Mouse (Mus musculus): Measurements from ENCODE around the gene Olfr1269. TPM values are rescaled to one million over a fixed set of nuclear protein-coding genes. Genes with fewer than 3 reads are reported as not detected.

Olfr1269 gene
- total RNA-seq (2014; rRNA removed), result not detected in 2 replicates
- not detected in 2 replicates for polyA plus RNA-seq (2015; fragmentation: Nextera tagmentation; extraction: Ambion mirVana)

- Histone ChIP-seq H3K27me3 (ENCODE audit: insufficient read depth, low read length) (no peaks in the 10 kb centered on the region), H3K9ac (no peak within 1 kb of the TSS), H3K36me3 (ENCODE audit: insufficient read depth) (no peaks in the 10 kb centered on the region), H3K27ac (ENCODE audit: low read depth, low read length) (no peak within 1 kb of the TSS), H3K4me3 (ENCODE audit: low read depth, low read length) (no peak within 1 kb of the TSS), H3K9me3 (ENCODE audit: low read length) (no peaks in the 10 kb centered on the region), H3K4me1 (ENCODE audit: insufficient read depth) (no peaks in the 10 kb centered on the region), H3K4me2 (ENCODE audit: low read depth) (no peak within 1 kb of the TSS)
- no peak for DNase-seq
- no peak for ATAC-seq
- no peak for TF ChIP-seq CTCF (IDR thresholded peaks at IDR 0.05; ENCODE audit: low read depth)
- WGBS, result 93% methylated on average over 1 of the region's 1 CpGs
Measured at GRCm38 (mm10) chr2:90121312-90121711, at the start of gene Olfr1269. Gene Olfr1269, minus strand, starts transcription at chr2:90121412.

GRCm38 (mm10) chr2:90153916-90154315, 32.7 kb upstream of the Olfr1269 start:
- Histone ChIP-seq H3K27ac (ENCODE audit: low read depth, low read length) (no peak overlapping the region), H3K4me2 (ENCODE audit: low read depth) (no peak overlapping the region), H3K4me1 (ENCODE audit: insufficient read depth) (no peaks in the 10 kb centered on the region), H3K4me3 (ENCODE audit: low read depth, low read length) (no peak overlapping the region), H3K27me3 (ENCODE audit: insufficient read depth, low read length) (no peaks in the 10 kb centered on the region), H3K36me3 (ENCODE audit: insufficient read depth) (no peaks in the 10 kb centered on the region), H3K9ac (no peak overlapping the region), H3K9me3 (ENCODE audit: low read length) (no peaks in the 10 kb centered on the region)
- no peak for DNase-seq
- no peak for TF ChIP-seq CTCF (IDR thresholded peaks at IDR 0.05; ENCODE audit: low read depth)
- no peak for ATAC-seq
- 91% methylated on average over 9 of the region's 9 CpGs for WGBS

DNA sequence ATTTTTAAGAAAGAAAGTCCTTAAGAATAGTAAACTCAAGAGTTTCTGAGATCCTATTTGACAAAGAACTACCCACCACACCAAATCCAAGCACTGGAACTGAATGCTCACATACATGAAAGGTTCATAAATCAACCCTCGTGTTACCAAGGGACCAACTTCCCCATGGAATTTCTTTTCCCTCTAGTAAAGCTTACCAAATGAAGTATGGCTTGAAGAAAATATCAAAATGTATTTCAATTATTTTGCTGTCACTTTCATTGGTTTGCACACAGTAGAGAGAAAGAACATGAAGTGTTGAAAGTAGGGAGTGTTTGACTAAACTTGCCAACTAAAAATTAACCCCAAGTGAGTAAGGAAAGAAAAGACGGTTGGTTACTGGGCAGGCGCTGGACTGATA, 31.8 kb upstream of the Olfr1269 start, which contains the start of gene Olfr1270:
Gene Olfr1270 (minus strand): TSS at position 101 of the 400 bp plus-strand sequence.
- no peaks in the 10 kb centered on the region for H3K9me3 ChIP-seq (ENCODE audit: low read length)
- H3K4me1 ChIP-seq (ENCODE audit: insufficient read depth), result no peaks in the 10 kb centered on the region
- no peak for TF ChIP-seq CTCF (IDR thresholded peaks at IDR 0.05; ENCODE audit: low read depth)
- no peak for ATAC-seq
- no peak for DNase-seq
- no peaks in the 10 kb centered on the region for H3K36me3 ChIP-seq (ENCODE audit: insufficient read depth)
- H3K4me3 ChIP-seq (ENCODE audit: low read depth, low read length), result no peak within 1 kb of the TSS
- H3K9ac ChIP-seq, result no peak within 1 kb of the TSS
- WGBS, result 88% methylated on average over 3 of the region's 3 CpGs
- H3K27ac ChIP-seq (ENCODE audit: low read depth, low read length), result no peak within 1 kb of the TSS
- no peak within 1 kb of the TSS for H3K4me2 ChIP-seq (ENCODE audit: low read depth)
- no peaks in the 10 kb centered on the region for H3K27me3 ChIP-seq (ENCODE audit: insufficient read depth, low read length)

GRCm38 (mm10) chr2:90142196-90142595, 21.0 kb upstream of the Olfr1269 start, which contains the start of gene Olfr32:
Gene Olfr32, minus strand, starts transcription at chr2:90142296.
- Histone ChIP-seq H3K9ac (no peak within 1 kb of the TSS), H3K4me1 (ENCODE audit: insufficient read depth) (no peaks in the 10 kb centered on the region), H3K27me3 (ENCODE audit: insufficient read depth, low read length) (no peaks in the 10 kb centered on the region), H3K4me3 (ENCODE audit: low read depth, low read length) (no peak within 1 kb of the TSS), H3K27ac (ENCODE audit: low read depth, low read length) (no peak within 1 kb of the TSS), H3K36me3 (ENCODE audit: insufficient read depth) (no peaks in the 10 kb centered on the region), H3K4me2 (ENCODE audit: low read depth) (no peak within 1 kb of the TSS), H3K9me3 (ENCODE audit: low read length) (no peaks in the 10 kb centered on the region)
- ATAC-seq (no peak), DNase-seq (no peak)
- no peak for TF ChIP-seq CTCF (IDR thresholded peaks at IDR 0.05; ENCODE audit: low read depth)

DNA sequence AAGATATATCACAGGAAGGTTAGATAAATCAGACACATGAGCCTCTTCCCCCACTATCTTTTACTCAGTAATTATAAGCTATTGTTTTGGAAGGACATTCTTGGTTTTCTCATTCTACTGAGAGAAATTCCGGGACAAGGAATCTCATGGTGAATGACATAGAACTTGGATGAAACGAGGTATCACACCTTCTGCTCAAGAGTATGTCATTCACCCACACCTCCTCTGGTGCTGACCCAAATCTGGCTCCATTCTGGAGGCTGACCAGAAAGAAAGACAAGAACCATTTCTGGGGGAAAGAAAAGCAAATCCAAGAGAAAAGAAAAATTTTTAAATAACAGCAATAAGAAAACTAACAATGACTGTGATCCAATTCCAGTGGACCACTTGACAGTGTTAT, 51.1 kb downstream of the Olfr1269 start:
- no peak for TF ChIP-seq CTCF (IDR thresholded peaks at IDR 0.05; ENCODE audit: low read depth)
- DNase-seq (no peak), ATAC-seq (no peak)
- H3K4me2 ChIP-seq (ENCODE audit: low read depth), result no peak overlapping the region
- no peak overlapping the region for H3K4me3 ChIP-seq (ENCODE audit: low read depth, low read length)
- no peak overlapping the region for H3K27ac ChIP-seq (ENCODE audit: low read depth, low read length)
- 68% methylated on average over 2 of the region's 2 CpGs for WGBS
- H3K27me3 ChIP-seq (ENCODE audit: insufficient read depth, low read length), result no peaks in the 10 kb centered on the region
- no peaks in the 10 kb centered on the region for H3K4me1 ChIP-seq (ENCODE audit: insufficient read depth)
- no peak overlapping the region for H3K9ac ChIP-seq
- no peaks in the 10 kb centered on the region; the same call in 1 of the 2 replicates for H3K9me3 ChIP-seq (ENCODE audit: low read length)
- H3K36me3 ChIP-seq (ENCODE audit: insufficient read depth), result no peaks in the 10 kb centered on the region

Other genes starting within 250 kb of the Olfr1269 start
- gene Olfr1257, start 243.0 kb downstream of the Olfr1269 start, total RNA-seq (2014; rRNA removed), result not detected in 2 replicates
- gene Olfr1257, start 243.0 kb downstream of the Olfr1269 start, polyA plus RNA-seq (2015; fragmentation: Nextera tagmentation; extraction: Ambion mirVana), result not detected in 2 replicates
- gene Olfr1258, start 194.1 kb downstream of the Olfr1269 start, total RNA-seq (2014; rRNA removed), result not detected in 2 replicates
- not detected in 2 replicates for gene Olfr1258, start 194.1 kb downstream of the Olfr1269 start, polyA plus RNA-seq (2015; fragmentation: Nextera tagmentation; extraction: Ambion mirVana)
- not detected in 2 replicates for gene Olfr1259, start 172.7 kb downstream of the Olfr1269 start, total RNA-seq (2014; rRNA removed)
- not detected in 2 replicates for gene Olfr1259, start 172.7 kb downstream of the Olfr1269 start, polyA plus RNA-seq (2015; fragmentation: Nextera tagmentation; extraction: Ambion mirVana)
- not detected in 2 replicates for gene Olfr1260, start 147.1 kb downstream of the Olfr1269 start, total RNA-seq (2014; rRNA removed)
- not detected in 2 replicates for gene Olfr1260, start 147.1 kb downstream of the Olfr1269 start, polyA plus RNA-seq (2015; fragmentation: Nextera tagmentation; extraction: Ambion mirVana)
- gene Olfr1261, start 130.2 kb downstream of the Olfr1269 start, total RNA-seq (2014; rRNA removed), result not detected in 2 replicates
- gene Olfr1261, start 130.2 kb downstream of the Olfr1269 start, polyA plus RNA-seq (2015; fragmentation: Nextera tagmentation; extraction: Ambion mirVana), result not detected in 2 replicates
- not detected in 2 replicates for gene Olfr1262, start 121.3 kb downstream of the Olfr1269 start, total RNA-seq (2014; rRNA removed)
- gene Olfr1262, start 121.3 kb downstream of the Olfr1269 start, polyA plus RNA-seq (2015; fragmentation: Nextera tagmentation; extraction: Ambion mirVana), result not detected in 2 replicates
- not detected in 2 replicates for gene Olfr1263, start 109.3 kb downstream of the Olfr1269 start, total RNA-seq (2014; rRNA removed)
- not detected in 2 replicates for gene Olfr1263, start 109.3 kb downstream of the Olfr1269 start, polyA plus RNA-seq (2015; fragmentation: Nextera tagmentation; extraction: Ambion mirVana)
- gene Olfr1264, start 95.8 kb downstream of the Olfr1269 start, total RNA-seq (2014; rRNA removed), result not detected in 2 replicates
- gene Olfr1264, start 95.8 kb downstream of the Olfr1269 start, polyA plus RNA-seq (2015; fragmentation: Nextera tagmentation; extraction: Ambion mirVana), result not detected in 2 replicates
- gene Olfr1265, start 86.1 kb downstream of the Olfr1269 start, total RNA-seq (2014; rRNA removed), result not detected in 2 replicates
- gene Olfr1265, start 86.1 kb downstream of the Olfr1269 start, polyA plus RNA-seq (2015; fragmentation: Nextera tagmentation; extraction: Ambion mirVana), result not detected in 2 replicates
- not detected in 2 replicates for gene Olfr140, start 57.8 kb downstream of the Olfr1269 start, total RNA-seq (2014; rRNA removed)
- not detected in 2 replicates for gene Olfr140, start 57.8 kb downstream of the Olfr1269 start, polyA plus RNA-seq (2015; fragmentation: Nextera tagmentation; extraction: Ambion mirVana)
- not detected in 2 replicates for gene Olfr32, start 20.9 kb upstream of the Olfr1269 start, total RNA-seq (2014; rRNA removed)
- gene Olfr32, start 20.9 kb upstream of the Olfr1269 start, polyA plus RNA-seq (2015; fragmentation: Nextera tagmentation; extraction: Ambion mirVana), result not detected in 2 replicates
- not detected in 2 replicates for gene Olfr1270, start 31.7 kb upstream of the Olfr1269 start, total RNA-seq (2014; rRNA removed)
- gene Olfr1270, start 31.7 kb upstream of the Olfr1269 start, polyA plus RNA-seq (2015; fragmentation: Nextera tagmentation; extraction: Ambion mirVana), result not detected in 2 replicates
- gene Olfr1506, start 103.1 kb upstream of the Olfr1269 start, total RNA-seq (2014; rRNA removed), result not detected in 2 replicates
- not detected in 2 replicates for gene Olfr1506, start 103.1 kb upstream of the Olfr1269 start, polyA plus RNA-seq (2015; fragmentation: Nextera tagmentation; extraction: Ambion mirVana)
- gene Olfr142, start 136.2 kb upstream of the Olfr1269 start, total RNA-seq (2014; rRNA removed), result not detected in 2 replicates
- gene Olfr142, start 136.2 kb upstream of the Olfr1269 start, polyA plus RNA-seq (2015; fragmentation: Nextera tagmentation; extraction: Ambion mirVana), result not detected in 2 replicates
- not detected in 2 replicates for gene Olfr1271, start 149.6 kb upstream of the Olfr1269 start, total RNA-seq (2014; rRNA removed)
- not detected in 2 replicates for gene Olfr1271, start 149.6 kb upstream of the Olfr1269 start, polyA plus RNA-seq (2015; fragmentation: Nextera tagmentation; extraction: Ambion mirVana)
- not detected in 2 replicates for gene Olfr1272, start 171.4 kb upstream of the Olfr1269 start, total RNA-seq (2014; rRNA removed)
- gene Olfr1272, start 171.4 kb upstream of the Olfr1269 start, polyA plus RNA-seq (2015; fragmentation: Nextera tagmentation; extraction: Ambion mirVana), result not detected in 2 replicates
- not detected in 2 replicates for gene Gm13769, start 200.8 kb upstream of the Olfr1269 start, total RNA-seq (2014; rRNA removed)
- gene Gm13769, start 200.8 kb upstream of the Olfr1269 start, polyA plus RNA-seq (2015; fragmentation: Nextera tagmentation; extraction: Ambion mirVana), result not detected in 2 replicates

Measured in forebrain, postnatal 0 days (tissue).